8 mouse cellular contexts compared by ENCODE assay signal in the genomic region with DNA sequence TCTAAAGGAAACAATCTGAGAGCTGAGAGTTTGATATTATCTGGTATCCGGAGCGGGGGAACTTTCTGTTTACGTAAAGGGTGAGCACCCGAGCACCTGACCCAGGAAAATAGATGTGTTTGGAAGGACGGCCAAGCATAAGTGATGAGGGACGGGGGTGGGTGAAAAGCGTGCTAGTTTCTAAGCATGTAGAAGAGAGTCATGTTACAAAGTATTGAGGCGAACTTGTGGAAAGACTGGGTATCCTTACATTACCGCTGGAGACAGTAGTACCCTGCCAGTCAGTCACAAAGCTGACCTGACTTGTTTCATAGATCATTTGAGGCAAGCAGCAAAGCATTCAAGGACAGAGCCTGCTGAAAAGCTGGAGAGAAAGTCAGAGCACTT. TPM values are rescaled to one million over a fixed set of nuclear protein-coding genes. Genes with fewer than 3 reads are reported as not detected.
DNase-seq lines count a peak whose midpoint lies in the region; ATAC-seq and TF ChIP-seq lines count a peak whose summit lies in the region.

No protein-coding gene starts in this region.

- peak overlapping the region; percentile 98 for H3K9ac ChIP-seq in liver, embryonic 13.5 days

- no peaks in the 10 kb centered on the region for H3K27me3 ChIP-seq in thymus, adult 2 months (ENCODE audit: control insufficient read depth, insufficient read depth, low read length)
- no peaks in the 10 kb centered on the region for H3K27me3 ChIP-seq in liver, embryonic 13.5 days

- H3K27ac ChIP-seq in thymus, adult 2 months (ENCODE audit: control insufficient read depth, insufficient read depth, low read length) = peak overlapping the region; percentile 80
- H3K27ac ChIP-seq in liver, embryonic 13.5 days = peak overlapping the region; percentile 80

- TF ChIP-seq POLR2A in thymus, adult 2 months (IDR thresholded peaks at IDR 0.05; ENCODE audit: control insufficient read depth, extremely low read depth, insufficient read depth, low read length, poor library complexity) = no peak

- DNase-seq in adrenal gland, postnatal 10 days = peak; percentile 21
- no peak for DNase-seq in adrenal gland, adult 8-10 months
- peak; percentile 15 for DNase-seq in thymus, adult 2 months
- DNase-seq in thymus, postnatal 25 days = no peak
- DNase-seq in liver, embryonic 13.5 days = no peak
- no peak for DNase-seq in embryo, embryonic 9.5 days (ENCODE audit: extremely low spot score)
- DNase-seq in ovary, postnatal 36 days (ENCODE audit: low spot score) = no peak
- DNase-seq in kidney, adult 18-20 months = no peak

- no peaks in the 10 kb centered on the region for H3K9me3 ChIP-seq in liver, embryonic 13.5 days (replicated peaks)

- WGBS in thymus, adult 2 months = under 1% methylated on average over 9 of the region's 9 CpGs
- WGBS in liver, embryonic 13.5 days (ENCODE audit: insufficient replicate concordance) = 1% methylated on average over 9 of the region's 9 CpGs

- H3K36me3 ChIP-seq in thymus, adult 2 months (ENCODE audit: control insufficient read depth, insufficient read depth, low read length) = no peaks in the 10 kb centered on the region
- no peaks in the 10 kb centered on the region for H3K36me3 ChIP-seq in liver, embryonic 13.5 days

- H3K4me2 ChIP-seq in liver, embryonic 13.5 days = peak overlapping the region; percentile 89

- ATAC-seq in liver, embryonic 13.5 days (ENCODE audit: low read depth) = no peak

- no peak for TF ChIP-seq CTCF in thymus, adult 2 months (IDR thresholded peaks at IDR 0.05; ENCODE audit: borderline replicate concordance, control insufficient read depth, extremely low read depth, insufficient read depth, low read length, poor library complexity)

- peak overlapping the region; percentile 95 for H3K4me3 ChIP-seq in thymus, adult 2 months (ENCODE audit: control insufficient read depth, insufficient read depth, low read length)
- peak overlapping the region; percentile 94 for H3K4me3 ChIP-seq in liver, embryonic 13.5 days (replicated peaks)

- peaks cover 11% of the 10 kb centered on the region for H3K4me1 ChIP-seq in thymus, adult 2 months (replicated peaks; ENCODE audit: control insufficient read depth, insufficient read depth, low read length)
- peaks cover 52% of the 10 kb centered on the region for H3K4me1 ChIP-seq in liver, embryonic 13.5 days (replicated peaks)

RNA-seq across cellular contexts. Expression of gene Cep63, which starts 0.5 kb away (rescaled TPM):
- 10 to 100 TPM; 31.1 TPM for total RNA-seq in adrenal gland, postnatal 10 days (2021)
- total RNA-seq in adrenal gland, adult 8-10 months (2022) = 10 to 100 TPM; 33.8 to 46.8 (median 43.5) TPM
- 4.9 and 6.1 TPM in 2 replicates for polyA plus RNA-seq in thymus, adult 2 months (2012; rRNA removed)
- 26.1 and 28.0 TPM in 2 replicates for polyA plus RNA-seq in liver, embryonic 13.5 days (2015; fragmentation: Nextera tagmentation; extraction: Ambion mirVana)

RNA-seq across cellular contexts. Expression of gene Anapc13, which starts 0.7 kb away (rescaled TPM):
- 100 to 1,000 TPM; 291 to 319 TPM for total RNA-seq in adrenal gland, postnatal 10 days (2021)
- 100 to 1,000 TPM; 286 to 364 (median 329) TPM for total RNA-seq in adrenal gland, adult 8-10 months (2022)
- polyA plus RNA-seq in thymus, adult 2 months (2012; rRNA removed) = 34.6 and 35.3 TPM in 2 replicates
- polyA plus RNA-seq in liver, embryonic 13.5 days (2015; fragmentation: Nextera tagmentation; extraction: Ambion mirVana) = 101 and 108 TPM in 2 replicates

Comparison
In these comparisons a context has a peak if more than half of its experiments do, and no peak if none do; other contexts are left out.
1. DNase-seq: peak in adrenal gland, postnatal 10 days (single experiment) and thymus, adult 2 months (single experiment); none in adrenal gland, adult 8-10 months (single experiment), thymus, postnatal 25 days (single experiment), liver, embryonic 13.5 days (single experiment), embryo, embryonic 9.5 days (single experiment), ovary, postnatal 36 days (single experiment) and kidney, adult 18-20 months (single experiment).